Mouse (Mus musculus): ENCODE measurements around the gene Tomm22. TPM values are rescaled to one million over a fixed set of nuclear protein-coding genes. Genes with fewer than 3 reads are reported as not detected.

Tomm22 gene
- polyA plus RNA-seq, 1 experiment from 2014 or later = 225 TPM

- peak within 1 kb of the TSS; percentile 94 for H3K9ac ChIP-seq (ENCODE audit: low read length)
- no peaks in the 10 kb centered on the region for H3K27me3 ChIP-seq (ENCODE audit: control insufficient read depth, insufficient read depth, low read depth, low read length)
- H3K9me3 ChIP-seq (ENCODE audit: control insufficient read depth, low read length) = no peaks in the 10 kb centered on the region
- peak within 1 kb of the TSS; percentile 71 for H3K27ac ChIP-seq (ENCODE audit: low read length)
- peaks cover 28% of the 10 kb centered on the region for H3K4me1 ChIP-seq (replicated peaks; ENCODE audit: control insufficient read depth, insufficient read depth, low read length)
- peak; percentile 95 for ATAC-seq (ENCODE audit: low read depth)
- under 1% methylated on average over 41 of the region's 45 CpGs for WGBS
- H3K4me2 ChIP-seq (ENCODE audit: low read depth, low read length) = peak within 1 kb of the TSS; percentile 98
- H3K4me3 ChIP-seq (ENCODE audit: low read length) = peak within 1 kb of the TSS; percentile 89
- peaks cover 3% of the 10 kb centered on the region; the same call in 1 of the 2 replicates for H3K36me3 ChIP-seq (ENCODE audit: control insufficient read depth, insufficient read depth, low read length)
Measured at GRCm38 (mm10) chr15:79690426-79691022, 19.9 kb downstream of the Tomm22 start, which contains the start of gene Gtpbp1. Gene Gtpbp1, plus strand, starts transcription at chr15:79690845.

- Histone ChIP-seq H3K27me3 (ENCODE audit: control insufficient read depth, insufficient read depth, low read depth, low read length) (no peaks in the 10 kb centered on the region), H3K27ac (ENCODE audit: low read length) (peak overlapping the region; percentile 71), H3K4me2 (ENCODE audit: low read depth, low read length) (peak overlapping the region; percentile 98), H3K4me1 (replicated peaks; ENCODE audit: control insufficient read depth, insufficient read depth, low read length) (peaks cover 22% of the 10 kb centered on the region), H3K36me3 (ENCODE audit: control insufficient read depth, insufficient read depth, low read length) (peaks cover 3% of the 10 kb centered on the region; the same call in 1 of the 2 replicates), H3K4me3 (ENCODE audit: low read length) (peak overlapping the region; percentile 89), H3K9me3 (ENCODE audit: control insufficient read depth, low read length) (no peaks in the 10 kb centered on the region), H3K9ac (ENCODE audit: low read length) (peak overlapping the region; percentile 94)
- peak; percentile 5 for ATAC-seq (ENCODE audit: low read depth)
- 0% methylated on average over 40 of the region's 53 CpGs for WGBS
Measured at GRCm38 (mm10) chr15:79691023-79691508, 20.4 kb downstream of the Tomm22 start.

DNA sequence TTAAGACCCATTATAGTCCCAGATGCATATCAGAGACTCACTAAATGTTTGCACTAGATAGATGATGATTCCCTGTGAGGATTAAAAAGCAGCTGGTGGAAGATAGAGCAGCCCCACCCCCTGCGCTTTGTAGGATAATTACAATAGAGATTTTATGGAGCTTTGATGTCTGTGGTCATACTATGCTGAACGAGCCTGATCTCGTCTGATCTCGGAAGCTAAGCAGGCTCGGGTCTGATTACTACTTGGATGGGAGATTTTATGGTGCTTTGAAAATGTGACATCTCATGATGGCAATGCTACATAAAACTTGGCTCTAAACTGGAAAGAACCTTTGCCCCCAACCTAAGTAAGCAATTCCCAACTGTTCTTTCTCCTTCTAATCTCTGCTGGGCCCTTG lies 21.7 kb downstream of the Tomm22 start:
- ATAC-seq (ENCODE audit: low read depth) = no peak
- WGBS = 85% methylated on average over 5 of the region's 5 CpGs
- no peak overlapping the region for H3K27ac ChIP-seq (ENCODE audit: low read length)
- H3K4me2 ChIP-seq (ENCODE audit: low read depth, low read length) = peak overlapping the region; percentile 98; the same call in 1 of the 2 replicates
- H3K4me3 ChIP-seq (ENCODE audit: low read length) = no peak overlapping the region
- no peaks in the 10 kb centered on the region for H3K9me3 ChIP-seq (ENCODE audit: control insufficient read depth, low read length)
- no peaks in the 10 kb centered on the region for H3K27me3 ChIP-seq (ENCODE audit: control insufficient read depth, insufficient read depth, low read depth, low read length)
- H3K9ac ChIP-seq (ENCODE audit: low read length) = no peak overlapping the region
- peaks cover 3% of the 10 kb centered on the region; the same call in 1 of the 2 replicates for H3K36me3 ChIP-seq (ENCODE audit: control insufficient read depth, insufficient read depth, low read length)
- H3K4me1 ChIP-seq (replicated peaks; ENCODE audit: control insufficient read depth, insufficient read depth, low read length) = peaks cover 19% of the 10 kb centered on the region

DNA sequence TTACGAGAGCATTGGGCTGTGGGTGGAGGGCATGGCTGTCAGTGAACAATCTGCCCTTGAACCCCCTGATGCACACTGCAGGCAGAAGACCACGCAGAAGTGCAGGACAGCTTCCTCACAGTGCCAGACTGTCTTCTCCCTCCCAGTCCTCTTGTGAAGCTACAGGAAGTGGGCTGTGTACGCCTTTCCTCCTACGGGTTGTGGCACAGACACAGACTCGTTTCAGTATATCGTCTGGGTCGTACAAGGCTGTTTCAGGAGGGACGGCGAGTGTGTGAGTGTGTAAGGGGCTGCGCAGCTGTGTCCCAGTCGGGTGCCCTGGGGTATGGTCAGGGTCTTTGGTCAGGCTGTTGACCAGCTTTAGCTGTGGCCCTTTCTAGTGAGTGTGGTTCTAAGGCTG lies 23.1 kb downstream of the Tomm22 start:
- Histone ChIP-seq H3K4me3 (ENCODE audit: low read length) (no peak overlapping the region), H3K9ac (ENCODE audit: low read length) (0 out of 2 replicates have a peak overlapping the region, but pooled peaks have one; percentile 5), H3K36me3 (ENCODE audit: control insufficient read depth, insufficient read depth, low read length) (peaks cover 3% of the 10 kb centered on the region; the same call in 1 of the 2 replicates), H3K4me2 (ENCODE audit: low read depth, low read length) (no peak overlapping the region; the same call in 1 of the 2 replicates), H3K9me3 (ENCODE audit: control insufficient read depth, low read length) (no peaks in the 10 kb centered on the region), H3K4me1 (replicated peaks; ENCODE audit: control insufficient read depth, insufficient read depth, low read length) (peaks cover 19% of the 10 kb centered on the region), H3K27me3 (ENCODE audit: control insufficient read depth, insufficient read depth, low read depth, low read length) (no peaks in the 10 kb centered on the region), H3K27ac (ENCODE audit: low read length) (no peak overlapping the region)
- ATAC-seq (ENCODE audit: low read depth) = no peak
- 68% methylated on average over 11 of the region's 11 CpGs for whole genome bisulfite sequencing

DNA sequence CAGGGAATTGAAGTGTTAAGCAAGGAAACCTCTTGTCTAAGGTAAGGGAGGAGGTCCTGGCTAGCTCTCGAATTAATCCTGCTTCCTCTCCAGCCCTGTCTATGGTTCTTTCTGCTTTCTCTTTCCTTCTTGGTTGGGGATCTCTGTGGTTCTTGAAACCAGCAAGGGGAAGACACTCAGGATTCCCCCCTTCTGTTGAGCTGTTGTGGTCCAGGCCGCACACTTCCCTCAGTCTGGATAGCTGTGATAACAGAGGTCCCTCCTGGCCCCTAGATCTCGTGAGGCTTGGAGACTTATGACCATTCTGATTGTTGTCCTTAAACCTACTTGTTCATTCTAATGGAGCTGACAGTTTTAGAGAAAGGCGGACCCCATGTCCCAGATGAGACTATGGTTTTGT lies 23.9 kb downstream of the Tomm22 start:
- H3K27me3 ChIP-seq (ENCODE audit: control insufficient read depth, insufficient read depth, low read depth, low read length) = no peaks in the 10 kb centered on the region

DNA sequence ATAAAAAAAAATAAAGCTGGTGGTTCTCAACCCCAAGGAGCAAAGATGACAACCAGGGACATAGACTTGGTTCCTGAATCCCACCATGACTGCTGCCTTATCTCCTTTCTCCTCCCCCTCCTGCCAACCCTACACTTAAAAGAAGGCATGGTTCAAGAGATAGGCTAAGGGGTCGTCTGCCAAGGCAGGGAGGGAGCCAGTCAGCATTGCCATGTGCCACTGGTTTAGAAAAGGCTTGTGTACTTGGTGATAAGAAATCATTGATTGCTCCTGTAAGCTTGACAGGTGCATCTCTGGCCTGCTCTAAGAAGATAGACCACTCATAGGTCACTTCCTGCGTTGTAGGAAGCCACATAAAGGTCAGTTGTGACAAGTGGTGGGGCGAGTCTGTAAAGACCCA lies 24.9 kb downstream of the Tomm22 start:
- no peak overlapping the region for H3K4me2 ChIP-seq (ENCODE audit: low read depth, low read length)
- peaks cover 13% of the 10 kb centered on the region for H3K4me1 ChIP-seq (replicated peaks; ENCODE audit: control insufficient read depth, insufficient read depth, low read length)
- H3K9ac ChIP-seq (ENCODE audit: low read length) = no peak overlapping the region
- 21% methylated on average over 3 of the region's 3 CpGs for WGBS
- no peak overlapping the region for H3K27ac ChIP-seq (ENCODE audit: low read length)
- H3K9me3 ChIP-seq (ENCODE audit: control insufficient read depth, low read length) = no peaks in the 10 kb centered on the region
- ATAC-seq (ENCODE audit: low read depth) = no peak
- no peak overlapping the region for H3K4me3 ChIP-seq (ENCODE audit: low read length)
- H3K27me3 ChIP-seq (ENCODE audit: control insufficient read depth, insufficient read depth, low read depth, low read length) = no peaks in the 10 kb centered on the region
- peaks cover 3% of the 10 kb centered on the region; the same call in 1 of the 2 replicates for H3K36me3 ChIP-seq (ENCODE audit: control insufficient read depth, insufficient read depth, low read length)

More for the DNA sequence above, 23.9 kb downstream of the Tomm22 start:
- Histone ChIP-seq H3K9ac (ENCODE audit: low read length) (no peak overlapping the region), H3K4me2 (ENCODE audit: low read depth, low read length) (no peak overlapping the region), H3K9me3 (ENCODE audit: control insufficient read depth, low read length) (no peaks in the 10 kb centered on the region), H3K4me3 (ENCODE audit: low read length) (no peak overlapping the region), H3K4me1 (replicated peaks; ENCODE audit: control insufficient read depth, insufficient read depth, low read length) (peaks cover 18% of the 10 kb centered on the region), H3K36me3 (ENCODE audit: control insufficient read depth, insufficient read depth, low read length) (peaks cover 3% of the 10 kb centered on the region; the same call in 1 of the 2 replicates), H3K27ac (ENCODE audit: low read length) (no peak overlapping the region)
- WGBS = 85% methylated on average over 4 of the region's 4 CpGs
- ATAC-seq (ENCODE audit: low read depth) = no peak

DNA sequence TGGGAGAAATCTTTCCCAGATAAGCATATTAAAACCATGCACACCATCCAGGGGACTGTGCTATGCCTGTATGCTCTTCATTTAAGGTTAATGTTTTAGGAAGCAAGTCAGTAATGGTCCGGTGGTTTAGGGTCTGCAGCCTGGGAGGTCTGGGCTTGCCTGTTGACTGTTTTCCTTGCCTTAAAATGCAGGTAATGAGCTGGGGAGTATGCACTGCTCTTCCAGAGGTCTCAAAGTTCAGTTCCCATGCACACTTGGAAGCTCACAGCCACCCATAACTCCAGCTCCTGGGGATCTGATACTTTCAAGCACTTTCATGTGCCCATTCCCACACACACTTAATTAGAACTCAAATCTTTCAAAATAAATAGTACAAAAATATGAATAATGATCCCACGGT lies 25.8 kb downstream of the Tomm22 start:
- no peaks in the 10 kb centered on the region for H3K27me3 ChIP-seq (ENCODE audit: control insufficient read depth, insufficient read depth, low read depth, low read length)
- no peak overlapping the region for H3K9ac ChIP-seq (ENCODE audit: low read length)
- H3K4me3 ChIP-seq (ENCODE audit: low read length) = no peak overlapping the region
- no peak overlapping the region for H3K27ac ChIP-seq (ENCODE audit: low read length)
- no peak for ATAC-seq (ENCODE audit: low read depth)
- H3K4me1 ChIP-seq (replicated peaks; ENCODE audit: control insufficient read depth, insufficient read depth, low read length) = peaks cover 12% of the 10 kb centered on the region
- peaks cover 3% of the 10 kb centered on the region; the same call in 1 of the 2 replicates for H3K36me3 ChIP-seq (ENCODE audit: control insufficient read depth, insufficient read depth, low read length)
- 91% methylated on average over 2 of the region's 2 CpGs for WGBS
- H3K9me3 ChIP-seq (ENCODE audit: control insufficient read depth, low read length) = no peaks in the 10 kb centered on the region
- no peak overlapping the region for H3K4me2 ChIP-seq (ENCODE audit: low read depth, low read length)

GRCm38 (mm10) chr15:79697011-79697410 lies 26.4 kb downstream of the Tomm22 start:
- Histone ChIP-seq H3K27me3 (ENCODE audit: control insufficient read depth, insufficient read depth, low read depth, low read length) (no peaks in the 10 kb centered on the region), H3K9me3 (ENCODE audit: control insufficient read depth, low read length) (no peaks in the 10 kb centered on the region), H3K4me1 (replicated peaks; ENCODE audit: control insufficient read depth, insufficient read depth, low read length) (peaks cover 7% of the 10 kb centered on the region), H3K27ac (ENCODE audit: low read length) (no peak overlapping the region), H3K9ac (ENCODE audit: low read length) (no peak overlapping the region), H3K4me2 (ENCODE audit: low read depth, low read length) (no peak overlapping the region), H3K36me3 (ENCODE audit: control insufficient read depth, insufficient read depth, low read length) (peaks cover 3% of the 10 kb centered on the region; the same call in 1 of the 2 replicates), H3K4me3 (ENCODE audit: low read length) (no peak overlapping the region)
- ATAC-seq (ENCODE audit: low read depth) = no peak
- 88% methylated on average over 6 of the region's 6 CpGs for WGBS

GRCm38 (mm10) chr15:79697558-79698187 lies 27.0 kb downstream of the Tomm22 start:
- H3K9me3 ChIP-seq (ENCODE audit: control insufficient read depth, low read length) = no peaks in the 10 kb centered on the region
- no peak for ATAC-seq (ENCODE audit: low read depth)
- peaks cover 3% of the 10 kb centered on the region; the same call in 1 of the 2 replicates for H3K36me3 ChIP-seq (ENCODE audit: control insufficient read depth, insufficient read depth, low read length)
- no peak overlapping the region for H3K9ac ChIP-seq (ENCODE audit: low read length)
- no peak overlapping the region for H3K4me2 ChIP-seq (ENCODE audit: low read depth, low read length)
- no peak overlapping the region for H3K27ac ChIP-seq (ENCODE audit: low read length)
- H3K4me1 ChIP-seq (replicated peaks; ENCODE audit: control insufficient read depth, insufficient read depth, low read length) = peaks cover 2% of the 10 kb centered on the region
- H3K27me3 ChIP-seq (ENCODE audit: control insufficient read depth, insufficient read depth, low read depth, low read length) = no peaks in the 10 kb centered on the region
- H3K4me3 ChIP-seq (ENCODE audit: low read length) = no peak overlapping the region
- 65% methylated on average over 9 of the region's 9 CpGs for whole genome bisulfite sequencing

Measured in lung, embryonic 16.5 days (tissue).